Mouse (Mus musculus) CH12.LX (cell line): ENCODE measurements at regions not wholly inside any gene's neighbourhood (a gene's known extent, or its start where the extent isn't known, plus 50 kb on each side); places are given as distances from the start of the nearest gene placed in this dataset.

Experiments used
- DNase-seq: peaks from one replicate; pipeline ENCODE4 v3.0.0-alpha.2; 2013; ENCODE audit errors: extremely low read depth
- H3K27ac ChIP-seq: 2 replicates; pipeline ENCODE4 v1.5.1; 2012; ENCODE audit warnings: low read depth, mild to moderate bottlenecking, control low read depth, moderate library complexity; ENCODE audit not compliant: insufficient read depth
- H3K27me3 ChIP-seq: replicated peaks from 2 replicates; pipeline ENCODE3; 2012; ENCODE audit warnings: inconsistent platforms
- H3K36me3 ChIP-seq, 2 experiments: replicated peaks in 1 of 2; 2 replicates each; pipeline versions ENCODE3 to v1.6.1; 2012; ENCODE audit warnings: inconsistent platforms in 1 of 2, low read length in 1 of 2, mild to moderate bottlenecking in 1 of 2, mixed read lengths in 1 of 2, moderate library complexity in 1 of 2; ENCODE audit not compliant: control insufficient read depth in 1 of 2, insufficient read depth in 1 of 2
- H3K4me1 ChIP-seq, 2 experiments: 2 replicates each; pipeline ENCODE4 v1.6.1; 2012; ENCODE audit warnings: inconsistent platforms in 1 of 2, moderate library complexity in 1 of 2; ENCODE audit not compliant: insufficient read depth in 2 of 2, control insufficient read depth in 1 of 2
- H3K4me2 ChIP-seq: 2 replicates; pipeline ENCODE4 v1.6.1; 2012; ENCODE audit warnings: low read depth, mild to moderate bottlenecking, control low read depth; ENCODE audit not compliant: poor library complexity, insufficient read depth, severe bottlenecking
- H3K4me3 ChIP-seq, 3 experiments: fragments of 150-350 bp in 1 of 3; sonication (generic) in 1 of 3; replicated peaks in 1 of 3; 2 replicates each; pipeline versions ENCODE3 to v1.5.1; 2011 to 2012; ENCODE audit warnings: low read depth in 2 of 3, low read length in 2 of 3, mild to moderate bottlenecking in 2 of 3, moderate library complexity in 2 of 3, control low read depth in 1 of 3, improper control_type of control experiment in 1 of 3, inconsistent platforms in 1 of 3, mixed read lengths in 1 of 3; ENCODE audit not compliant: poor library complexity in 1 of 3
- H3K79me2 ChIP-seq: replicated peaks from 2 replicates; pipeline ENCODE4 v1.6.1; 2012; ENCODE audit warnings: mild to moderate bottlenecking, moderate library complexity; ENCODE audit not compliant: control insufficient read depth, poor library complexity, insufficient read depth, severe bottlenecking; ENCODE audit errors: extremely low read depth
- H3K9ac ChIP-seq: 2 replicates; pipeline ENCODE4 v1.6.1; 2012; ENCODE audit warnings: low read depth, mild to moderate bottlenecking, control low read depth, moderate library complexity; ENCODE audit not compliant: insufficient read depth
- H3K9me3 ChIP-seq: replicated peaks from 2 replicates; pipeline ENCODE3; 2012; ENCODE audit warnings: low read length, inconsistent platforms, mixed read lengths
- BHLHE40 ChIP-seq: IDR thresholded peaks from 2 replicates; pipeline ENCODE4 v1.6.1; 2011; ENCODE audit warnings: mild to moderate bottlenecking, low read depth, low read length, improper control_type of control experiment
- CTCF ChIP-seq, 2 experiments: IDR thresholded peaks in 1 of 2; conservative IDR thresholded peaks in 1 of 2; 2 replicates each; pipeline ENCODE4 v1.5.1; 2011 to 2012; ENCODE audit warnings: low read depth in 2 of 2, low read length in 2 of 2, improper control_type of control experiment in 1 of 2, inconsistent platforms in 1 of 2, mild to moderate bottlenecking in 1 of 2, moderate library complexity in 1 of 2
- GABPA ChIP-seq: IDR thresholded peaks from 2 replicates; pipeline ENCODE4 v1.6.1; 2012; ENCODE audit warnings: low read depth, low read length, improper control_type of control experiment, inconsistent platforms; ENCODE audit not compliant: insufficient replicate concordance
- KAT2A ChIP-seq: IDR thresholded peaks from 2 replicates; pipeline ENCODE4 v1.6.1; 2012; ENCODE audit warnings: low read length, improper control_type of control experiment, inconsistent platforms; ENCODE audit not compliant: insufficient replicate concordance
- MAFK ChIP-seq: IDR thresholded peaks from 2 replicates; pipeline ENCODE4 v1.6.1; 2011; ENCODE audit warnings: low read length, improper control_type of control experiment; ENCODE audit not compliant: insufficient replicate concordance
- MAX ChIP-seq: IDR thresholded peaks from 2 replicates; pipeline ENCODE4 v1.6.1; 2011; ENCODE audit warnings: low read length, improper control_type of control experiment
- MAZ ChIP-seq: IDR thresholded peaks from 2 replicates; pipeline ENCODE4 v1.6.1; 2012; ENCODE audit warnings: low read depth, mild to moderate bottlenecking, inconsistent platforms, low read length, improper control_type of control experiment, moderate library complexity
- MXI1 ChIP-seq: IDR thresholded peaks from 2 replicates; pipeline ENCODE4 v1.6.1; 2011; ENCODE audit warnings: mild to moderate bottlenecking, low read depth, low read length, improper control_type of control experiment
- MYC ChIP-seq: IDR thresholded peaks from 2 replicates; pipeline ENCODE4 v1.6.1; 2011; ENCODE audit warnings: low read depth, mild to moderate bottlenecking, improper control_type of control experiment, low read length
- RAD21 ChIP-seq: IDR thresholded peaks from 2 replicates; pipeline ENCODE4 v1.6.1; 2011; ENCODE audit warnings: low read depth, mild to moderate bottlenecking, low read length, improper control_type of control experiment, moderate library complexity
- RCOR1 ChIP-seq: conservative IDR thresholded peaks from 2 replicates; pipeline ENCODE4 v1.6.1; 2012; ENCODE audit warnings: low read depth, mild to moderate bottlenecking, inconsistent platforms, low read length, improper control_type of control experiment
- SIN3A ChIP-seq: IDR thresholded peaks from 2 replicates; pipeline ENCODE4 v1.6.1; 2012; ENCODE audit warnings: low read length, improper control_type of control experiment, inconsistent platforms
- SMC3 ChIP-seq: IDR thresholded peaks from 2 replicates; pipeline ENCODE4 v1.6.1; 2011; ENCODE audit warnings: low read depth, low read length, improper control_type of control experiment
- TCF12 ChIP-seq: IDR thresholded peaks from 2 replicates; pipeline ENCODE4 v1.6.1; 2014; ENCODE audit warnings: low read depth, mild to moderate bottlenecking, inconsistent platforms, low read length, improper control_type of control experiment
- USF1 ChIP-seq: IDR thresholded peaks from 2 replicates; pipeline ENCODE4 v1.6.1; 2014; ENCODE audit warnings: low read depth, mild to moderate bottlenecking, inconsistent platforms, low read length, improper control_type of control experiment
- ZMIZ1 ChIP-seq: IDR thresholded peaks from 2 replicates; pipeline ENCODE4 v1.6.1; 2012; ENCODE audit warnings: low read depth, mild to moderate bottlenecking, inconsistent platforms, low read length, improper control_type of control experiment
- dilution Hi-C: fragments of 300-500 bp; cut with MboI; formaldehyde crosslinking; loops from 2 replicates; pipeline ENCODE4 v1.14.3; 2020; ENCODE audit warnings: low sequenced_read_pairs; ENCODE audit not compliant: extremely low pct_unique_long_range_greater_than_20kb, extremely low pct_ligation_motif_present
- in situ Hi-C: fragments of 300-500 bp; cut with MboI; formaldehyde crosslinking; loops from 3 replicates; pipeline ENCODE4 v1.14.3; 2019; ENCODE audit warnings: low sequenced_read_pairs, low pct_ligation_motif_present, low pct_unique_long_range_greater_than_20kb, mixed read lengths

GRCm38 (mm10) chrX:107477066-107477465, 73.9 kb upstream of the Itm2a start:
- no peak overlapping the region for H3K9ac ChIP-seq
- H3K27ac ChIP-seq, result no peak overlapping the region
- no peak overlapping the region for H3K4me3 ChIP-seq
- TF ChIP-seq RAD21, result peak; percentile 70
- no peak for TF ChIP-seq USF1
- TF ChIP-seq CTCF (conservative IDR thresholded peaks at IDR 0.05 in 1 of 2, IDR thresholded peaks at IDR 0.05 in 1 of 2; ENCODE audit: low read depth in 2 of 2, low read length in 2 of 2), result peak; percentile 22 to 65; a peak in 3 of 4 replicates
- no peak for TF ChIP-seq KAT2A
- no peak for TF ChIP-seq RCOR1
- peak; percentile 57 for TF ChIP-seq SMC3
- no peak for TF ChIP-seq MXI1
- no peaks in the 10 kb centered on the region for H3K79me2 ChIP-seq
- H3K9me3 ChIP-seq, result no peaks in the 10 kb centered on the region
- no peaks in the 10 kb centered on the region for H3K36me3 ChIP-seq
- in situ Hi-C loops, result no loop called here
- dilution Hi-C loops, result no loop called here
- peak; percentile 54 for DNase-seq
- no peaks in the 10 kb centered on the region for H3K4me1 ChIP-seq
- peak overlapping the region; percentile 21; the same call in 1 of the 2 replicates for H3K4me2 ChIP-seq
- H3K27me3 ChIP-seq, result no peaks in the 10 kb centered on the region

- no peak for DNase-seq
- Histone ChIP-seq H3K9ac (no peak overlapping the region), H3K9me3 (no peaks in the 10 kb centered on the region), H3K27me3 (no peaks in the 10 kb centered on the region), H3K27ac (no peak overlapping the region), H3K4me1 (no peaks in the 10 kb centered on the region), H3K36me3 (no peaks in the 10 kb centered on the region), H3K4me3 (no peak overlapping the region), H3K79me2 (no peaks in the 10 kb centered on the region)
- dilution Hi-C loops (no loop called here), in situ Hi-C loops (no loop called here)
- TF ChIP-seq TCF12 (no peak), BHLHE40 (no peak), KAT2A (no peak), MYC (no peak), MAFK (no peak), MAZ (no peak), ZMIZ1 (no peak), SIN3A (no peak), MAX (no peak), GABPA (no peak)
- TF ChIP-seq, all 38 proteins: peak for 0
- no peak overlapping the region for H3K4me2 ChIP-seq
Measured at GRCm38 (mm10) chrX:107469242-107469641, 66.1 kb upstream of the Itm2a start.
